Mouse (Mus musculus): ENCODE data around the gene Ifna4. TPM values are rescaled to one million over a fixed set of nuclear protein-coding genes. Genes with fewer than 3 reads are reported as not detected.

Gene Ifna4
- polyA plus RNA-seq, 1 experiment from 2014 or later = not detected

GRCm38 (mm10) chr4:88875435-88876095 lies 33.9 kb downstream of the Ifna4 start:
- H3K27me3 ChIP-seq (replicated peaks; ENCODE audit: insufficient read depth, low read length) = no peaks in the 10 kb centered on the region
- H3K4me2 ChIP-seq (replicated peaks; ENCODE audit: low read depth, low read length) = no peak overlapping the region

DNA sequence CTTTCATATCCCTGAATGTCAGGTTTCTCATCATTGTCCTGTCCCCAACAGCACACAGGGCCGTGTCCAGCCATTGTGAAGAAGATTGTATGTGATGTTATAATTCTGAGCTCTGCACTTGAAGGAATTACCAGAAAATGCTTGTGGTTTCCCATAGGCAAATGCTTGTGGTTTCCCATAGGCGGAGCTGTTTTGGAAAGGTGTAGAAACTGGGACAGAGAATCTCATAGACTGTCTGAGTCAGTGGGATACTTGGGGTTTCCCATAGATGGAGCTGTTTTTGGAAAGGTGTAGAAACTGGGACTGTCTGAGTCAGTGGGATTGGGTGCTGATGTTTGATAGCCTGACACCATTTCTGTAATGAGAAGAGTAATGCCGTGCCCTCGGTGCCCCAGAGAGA lies 34.9 kb downstream of the Ifna4 start:
- DNase-seq (ENCODE audit: low spot score) = no peak
- Histone ChIP-seq H3K27ac (ENCODE audit: low read length) (no peak overlapping the region), H3K27me3 (replicated peaks; ENCODE audit: insufficient read depth, low read length) (no peaks in the 10 kb centered on the region), H3K9me3 (ENCODE audit: low read length) (no peaks in the 10 kb centered on the region), H3K4me2 (replicated peaks; ENCODE audit: low read depth, low read length) (no peak overlapping the region), H3K4me1 (ENCODE audit: insufficient read depth, low read depth, low read length) (no peaks in the 10 kb centered on the region), H3K4me3 (ENCODE audit: low read depth, low read length) (no peak overlapping the region), H3K9ac (replicated peaks; ENCODE audit: low read depth) (no peak overlapping the region), H3K36me3 (ENCODE audit: insufficient read depth, low read length) (no peaks in the 10 kb centered on the region)
- ATAC-seq = no peak
- WGBS = 83% methylated on average over 4 of the region's 4 CpGs
- TF ChIP-seq CTCF (IDR thresholded peaks at IDR 0.05) = peak; percentile 2; the same call in 1 of the 2 replicates
- no peak for TF ChIP-seq EP300 (IDR thresholded peaks at IDR 0.05)

More at GRCm38 (mm10) chr4:88875435-88876095, 33.9 kb downstream of the Ifna4 start:
- Histone ChIP-seq H3K36me3 (ENCODE audit: insufficient read depth, low read length) (no peaks in the 10 kb centered on the region), H3K4me3 (ENCODE audit: low read depth, low read length) (no peak overlapping the region), H3K27ac (ENCODE audit: low read length) (no peak overlapping the region), H3K4me1 (ENCODE audit: insufficient read depth, low read depth, low read length) (no peaks in the 10 kb centered on the region), H3K9ac (replicated peaks; ENCODE audit: low read depth) (no peak overlapping the region), H3K9me3 (ENCODE audit: low read length) (no peaks in the 10 kb centered on the region)
- WGBS = 61% methylated on average over 3 of the region's 4 CpGs
- ATAC-seq (no peak), DNase-seq (ENCODE audit: low spot score) (no peak)
- TF ChIP-seq EP300 (IDR thresholded peaks at IDR 0.05) (no peak), CTCF (IDR thresholded peaks at IDR 0.05) (no peak)

DNA sequence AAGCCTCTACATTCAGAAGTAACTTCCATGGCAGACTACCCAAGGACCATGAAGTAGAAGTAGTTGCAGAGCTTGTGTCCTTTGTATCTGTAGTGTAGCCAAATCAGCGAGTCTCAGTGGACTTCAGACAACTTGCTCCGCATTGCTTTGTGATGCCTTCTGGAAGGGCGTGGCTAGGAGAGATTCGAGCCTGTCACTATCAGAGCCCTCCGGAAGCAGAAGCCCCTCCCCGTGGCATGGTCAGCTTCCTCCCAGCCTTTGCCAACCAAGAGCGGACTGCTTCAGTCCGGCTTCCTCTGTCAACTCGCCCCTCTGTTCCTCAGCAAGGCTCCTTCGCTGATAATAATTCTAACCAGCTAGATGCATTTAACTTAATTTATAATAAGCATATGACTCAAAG lies 36.6 kb downstream of the Ifna4 start:
- Histone ChIP-seq H3K4me1 (ENCODE audit: insufficient read depth, low read depth, low read length) (no peaks in the 10 kb centered on the region), H3K4me3 (ENCODE audit: low read depth, low read length) (no peak overlapping the region), H3K9me3 (ENCODE audit: low read length) (no peaks in the 10 kb centered on the region), H3K36me3 (ENCODE audit: insufficient read depth, low read length) (no peaks in the 10 kb centered on the region), H3K27me3 (replicated peaks; ENCODE audit: insufficient read depth, low read length) (no peaks in the 10 kb centered on the region), H3K9ac (replicated peaks; ENCODE audit: low read depth) (no peak overlapping the region), H3K4me2 (replicated peaks; ENCODE audit: low read depth, low read length) (no peak overlapping the region), H3K27ac (ENCODE audit: low read length) (no peak overlapping the region)
- ATAC-seq = no peak
- TF ChIP-seq EP300 (IDR thresholded peaks at IDR 0.05) (no peak), CTCF (IDR thresholded peaks at IDR 0.05) (no peak)
- DNase-seq (ENCODE audit: low spot score) = peak; percentile 20
- WGBS = 38% methylated on average over 10 of the region's 10 CpGs

- 59% methylated on average over 4 of the region's 4 CpGs for WGBS
- ATAC-seq = no peak
- no peak overlapping the region for H3K4me3 ChIP-seq (ENCODE audit: low read depth, low read length)
Measured at GRCm38 (mm10) chr4:88878772-88879171, 37.1 kb downstream of the Ifna4 start.

GRCm38 (mm10) chr4:88880101-88880500 lies 38.4 kb downstream of the Ifna4 start, which contains the start of gene Ifne:
Gene Ifne (minus strand): TSS chr4:88880201.
- Histone ChIP-seq H3K4me1 (ENCODE audit: insufficient read depth, low read depth, low read length) (no peaks in the 10 kb centered on the region), H3K27me3 (replicated peaks; ENCODE audit: insufficient read depth, low read length) (no peaks in the 10 kb centered on the region), H3K4me3 (ENCODE audit: low read depth, low read length) (no peak within 1 kb of the TSS), H3K9me3 (ENCODE audit: low read length) (no peaks in the 10 kb centered on the region), H3K9ac (replicated peaks; ENCODE audit: low read depth) (no peak within 1 kb of the TSS), H3K36me3 (ENCODE audit: insufficient read depth, low read length) (no peaks in the 10 kb centered on the region), H3K4me2 (replicated peaks; ENCODE audit: low read depth, low read length) (no peak within 1 kb of the TSS), H3K27ac (ENCODE audit: low read length) (no peak within 1 kb of the TSS)
- DNase-seq (ENCODE audit: low spot score) (no peak), ATAC-seq (no peak)
- no peak for TF ChIP-seq EP300 (IDR thresholded peaks at IDR 0.05)
- no peak for TF ChIP-seq CTCF (IDR thresholded peaks at IDR 0.05)
- 80% methylated on average over 8 of the region's 8 CpGs for WGBS

More at GRCm38 (mm10) chr4:88878772-88879171, 37.1 kb downstream of the Ifna4 start:
- Histone ChIP-seq H3K9me3 (ENCODE audit: low read length) (no peaks in the 10 kb centered on the region), H3K9ac (replicated peaks; ENCODE audit: low read depth) (no peak overlapping the region), H3K27ac (ENCODE audit: low read length) (no peak overlapping the region), H3K4me1 (ENCODE audit: insufficient read depth, low read depth, low read length) (no peaks in the 10 kb centered on the region), H3K4me2 (replicated peaks; ENCODE audit: low read depth, low read length) (no peak overlapping the region), H3K27me3 (replicated peaks; ENCODE audit: insufficient read depth, low read length) (no peaks in the 10 kb centered on the region), H3K36me3 (ENCODE audit: insufficient read depth, low read length) (no peaks in the 10 kb centered on the region)
- no peak for DNase-seq (ENCODE audit: low spot score)
- TF ChIP-seq EP300 (IDR thresholded peaks at IDR 0.05) (no peak), CTCF (IDR thresholded peaks at IDR 0.05) (no peak)

GRCm38 (mm10) chr4:88888236-88888635 lies 46.6 kb downstream of the Ifna4 start:
- H3K9me3 ChIP-seq (ENCODE audit: low read length) = no peaks in the 10 kb centered on the region
- no peak overlapping the region for H3K9ac ChIP-seq (replicated peaks; ENCODE audit: low read depth)
- H3K4me3 ChIP-seq (ENCODE audit: low read depth, low read length) = no peak overlapping the region
- H3K4me2 ChIP-seq (replicated peaks; ENCODE audit: low read depth, low read length) = no peak overlapping the region
- H3K27me3 ChIP-seq (replicated peaks; ENCODE audit: insufficient read depth, low read length) = no peaks in the 10 kb centered on the region
- no peaks in the 10 kb centered on the region for H3K36me3 ChIP-seq (ENCODE audit: insufficient read depth, low read length)
- DNase-seq (ENCODE audit: low spot score) = no peak
- ATAC-seq = no peak
- H3K27ac ChIP-seq (ENCODE audit: low read length) = no peak overlapping the region
- no peaks in the 10 kb centered on the region for H3K4me1 ChIP-seq (ENCODE audit: insufficient read depth, low read depth, low read length)
- TF ChIP-seq CTCF (IDR thresholded peaks at IDR 0.05) = no peak

Other genes starting within 250 kb of the Ifna4 start
- not detected in 2 replicates for gene Ifna9, start 249.5 kb upstream of the Ifna4 start, polyA plus RNA-seq (2015; fragmentation: Nextera tagmentation; extraction: Ambion mirVana)
- gene Ifna12, start 238.5 kb upstream of the Ifna4 start, polyA plus RNA-seq (2015; fragmentation: Nextera tagmentation; extraction: Ambion mirVana) = not detected in 2 replicates
- gene C87499, start 207.4 kb upstream of the Ifna4 start, polyA plus RNA-seq (2015; fragmentation: Nextera tagmentation; extraction: Ambion mirVana) = not detected in 2 replicates
- not detected in 2 replicates for gene Ifna13, start 197.4 kb upstream of the Ifna4 start, polyA plus RNA-seq (2015; fragmentation: Nextera tagmentation; extraction: Ambion mirVana)
- not detected in 2 replicates for gene Ifna16, start 164.9 kb upstream of the Ifna4 start, polyA plus RNA-seq (2015; fragmentation: Nextera tagmentation; extraction: Ambion mirVana)
- gene Ifna2, start 157.9 kb upstream of the Ifna4 start, polyA plus RNA-seq (2015; fragmentation: Nextera tagmentation; extraction: Ambion mirVana) = not detected in 2 replicates
- gene Ifnab, start 150.5 kb upstream of the Ifna4 start, polyA plus RNA-seq (2015; fragmentation: Nextera tagmentation; extraction: Ambion mirVana) = not detected in 2 replicates
- 0.19 TPM in 1 of 2 replicates, not detected in the other for gene Gm26566, start 120.1 kb upstream of the Ifna4 start, polyA plus RNA-seq (2015; fragmentation: Nextera tagmentation; extraction: Ambion mirVana)
- 54.1 and 59.7 TPM in 2 replicates for gene Klhl9, start 119.4 kb upstream of the Ifna4 start, polyA plus RNA-seq (2015; fragmentation: Nextera tagmentation; extraction: Ambion mirVana)
- gene Gm13271, start 87.0 kb upstream of the Ifna4 start, polyA plus RNA-seq (2015; fragmentation: Nextera tagmentation; extraction: Ambion mirVana) = not detected in 2 replicates
- gene Gm13283, start 81.7 kb upstream of the Ifna4 start, polyA plus RNA-seq (2015; fragmentation: Nextera tagmentation; extraction: Ambion mirVana) = 0.38 and 0.44 TPM in 2 replicates
- 0.40 TPM in 1 of 2 replicates, not detected in the other for gene Gm13290, start 68.0 kb upstream of the Ifna4 start, polyA plus RNA-seq (2015; fragmentation: Nextera tagmentation; extraction: Ambion mirVana)
- not detected in 2 replicates for gene Gm13289, start 64.9 kb upstream of the Ifna4 start, polyA plus RNA-seq (2015; fragmentation: Nextera tagmentation; extraction: Ambion mirVana)
- gene Gm13272, start 62.0 kb upstream of the Ifna4 start, polyA plus RNA-seq (2015; fragmentation: Nextera tagmentation; extraction: Ambion mirVana) = not detected in 2 replicates
- 0.26 and 0.61 TPM in 2 replicates for gene Ifnz, start 59.7 kb upstream of the Ifna4 start, polyA plus RNA-seq (2015; fragmentation: Nextera tagmentation; extraction: Ambion mirVana)
- gene Gm13276, start 56.2 kb upstream of the Ifna4 start, polyA plus RNA-seq (2015; fragmentation: Nextera tagmentation; extraction: Ambion mirVana) = 0.30 TPM in 1 of 2 replicates, not detected in the other
- not detected in 2 replicates for gene Gm13277, start 53.2 kb upstream of the Ifna4 start, polyA plus RNA-seq (2015; fragmentation: Nextera tagmentation; extraction: Ambion mirVana)
- gene Gm13278, start 50.3 kb upstream of the Ifna4 start, polyA plus RNA-seq (2015; fragmentation: Nextera tagmentation; extraction: Ambion mirVana) = not detected in 2 replicates
- gene Gm13275, start 47.4 kb upstream of the Ifna4 start, polyA plus RNA-seq (2015; fragmentation: Nextera tagmentation; extraction: Ambion mirVana) = not detected in 2 replicates
- not detected in 2 replicates for gene Gm13279, start 44.5 kb upstream of the Ifna4 start, polyA plus RNA-seq (2015; fragmentation: Nextera tagmentation; extraction: Ambion mirVana)
- gene Gm13285, start 42.2 kb upstream of the Ifna4 start, polyA plus RNA-seq (2015; fragmentation: Nextera tagmentation; extraction: Ambion mirVana) = 1.8 and 2.4 TPM in 2 replicates
- not detected in 2 replicates for gene Gm13287, start 38.6 kb upstream of the Ifna4 start, polyA plus RNA-seq (2015; fragmentation: Nextera tagmentation; extraction: Ambion mirVana)
- gene Gm13288, start 36.3 kb upstream of the Ifna4 start, polyA plus RNA-seq (2015; fragmentation: Nextera tagmentation; extraction: Ambion mirVana) = 0.05 TPM in 1 of 2 replicates, not detected in the other
- not detected in 2 replicates for gene Ifna7, start 25.6 kb upstream of the Ifna4 start, polyA plus RNA-seq (2015; fragmentation: Nextera tagmentation; extraction: Ambion mirVana)
- gene Ifna11, start 21.9 kb upstream of the Ifna4 start, polyA plus RNA-seq (2015; fragmentation: Nextera tagmentation; extraction: Ambion mirVana) = not detected in 2 replicates
- gene Ifna6, start 14.4 kb upstream of the Ifna4 start, polyA plus RNA-seq (2015; fragmentation: Nextera tagmentation; extraction: Ambion mirVana) = not detected in 2 replicates
- gene Ifna5, start 6.3 kb upstream of the Ifna4 start, polyA plus RNA-seq (2015; fragmentation: Nextera tagmentation; extraction: Ambion mirVana) = not detected in 2 replicates
- not detected in 2 replicates for gene Ifna1, start 8.2 kb downstream of the Ifna4 start, polyA plus RNA-seq (2015; fragmentation: Nextera tagmentation; extraction: Ambion mirVana)
- not detected in 2 replicates for gene Ifne, start 38.3 kb downstream of the Ifna4 start, polyA plus RNA-seq (2015; fragmentation: Nextera tagmentation; extraction: Ambion mirVana)

Data from lung, postnatal 0 days (tissue).